Mouse (Mus musculus) retina, postnatal 7 days (tissue): Measurements from ENCODE around the gene Cnbp.

Experiments used
- DNase-seq: peaks from one replicate; pipeline ENCODE4 v3.0.0-alpha.2; 2012; ENCODE audit warnings: low read depth, low spot score

Gene Cnbp

DNA sequence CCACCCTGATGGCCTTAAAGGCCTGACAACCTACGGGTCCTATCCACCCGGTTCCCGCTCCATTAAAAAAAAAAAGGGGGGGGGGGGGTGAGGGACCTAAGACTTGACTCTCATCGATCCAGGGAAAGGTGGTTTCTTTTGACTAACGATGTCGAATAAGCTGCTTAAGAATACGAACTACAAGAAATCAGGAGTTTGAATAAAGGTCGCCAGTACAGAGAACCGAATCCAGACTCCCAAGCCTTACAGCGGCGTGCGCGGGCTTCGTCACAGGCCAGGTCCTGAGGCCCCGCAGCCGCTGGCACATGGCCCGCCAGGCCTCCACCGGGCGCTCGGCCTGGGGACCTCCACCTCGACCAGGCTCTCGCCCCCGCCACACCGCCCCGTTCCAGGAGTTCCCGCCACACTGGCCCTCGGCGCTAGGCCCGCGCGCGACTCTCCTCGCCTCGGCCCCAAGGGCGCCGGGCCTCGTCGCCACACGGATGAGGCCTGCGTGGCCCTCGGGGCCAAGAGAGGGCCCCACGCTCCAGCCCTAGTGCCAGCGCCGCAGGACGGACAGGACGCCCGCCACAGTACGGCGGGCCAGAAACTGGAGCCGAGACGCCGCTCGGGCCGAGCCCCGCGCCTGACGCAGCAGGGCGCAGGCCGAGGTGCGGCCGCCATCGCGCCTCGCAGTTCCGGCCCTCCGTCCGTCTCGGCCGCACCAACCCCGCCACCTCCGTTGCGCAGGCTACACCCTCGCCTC lies 579 bp downstream of the Cnbp start:
- no peak for DNase-seq

DNA sequence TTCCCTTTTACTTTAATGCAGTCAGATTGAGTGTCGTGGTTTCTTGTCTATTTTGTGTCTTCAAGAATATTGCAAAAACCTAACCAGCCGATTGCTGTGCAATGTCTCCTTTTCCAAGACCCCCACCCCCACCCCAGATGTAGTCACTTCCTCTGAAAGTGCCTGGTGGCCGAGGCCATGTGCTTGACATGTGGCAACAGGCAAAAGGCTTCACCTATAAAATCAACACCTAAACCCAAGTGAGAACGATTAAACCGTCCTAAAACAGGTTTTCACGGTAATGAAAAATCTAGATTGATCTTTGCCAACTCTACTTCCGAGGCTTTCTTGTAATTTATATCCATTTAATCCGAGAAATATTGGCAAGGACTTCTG lies 1.1 kb downstream of the Cnbp start:
- no peak for DNase-seq

DNA sequence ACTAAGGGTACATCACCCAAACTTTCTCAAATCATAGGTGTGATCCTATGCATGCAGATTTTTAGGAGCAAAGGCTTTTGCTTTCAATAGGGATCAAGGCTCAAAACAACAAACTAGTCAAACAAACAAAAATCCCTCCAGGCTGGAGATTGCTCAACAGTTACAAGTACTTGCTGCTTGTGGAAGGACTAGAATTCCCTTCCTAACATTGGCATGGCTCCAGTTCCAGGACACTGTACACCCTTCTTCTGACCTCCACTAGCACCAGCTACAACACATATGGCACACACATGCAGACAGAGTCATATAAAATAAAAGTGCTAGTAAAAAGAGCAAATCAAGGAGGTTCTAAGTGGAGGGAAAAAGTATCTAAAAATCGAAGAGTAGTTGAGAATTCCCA lies 4.1 kb downstream of the Cnbp start:
- DNase-seq: no peak

DNA sequence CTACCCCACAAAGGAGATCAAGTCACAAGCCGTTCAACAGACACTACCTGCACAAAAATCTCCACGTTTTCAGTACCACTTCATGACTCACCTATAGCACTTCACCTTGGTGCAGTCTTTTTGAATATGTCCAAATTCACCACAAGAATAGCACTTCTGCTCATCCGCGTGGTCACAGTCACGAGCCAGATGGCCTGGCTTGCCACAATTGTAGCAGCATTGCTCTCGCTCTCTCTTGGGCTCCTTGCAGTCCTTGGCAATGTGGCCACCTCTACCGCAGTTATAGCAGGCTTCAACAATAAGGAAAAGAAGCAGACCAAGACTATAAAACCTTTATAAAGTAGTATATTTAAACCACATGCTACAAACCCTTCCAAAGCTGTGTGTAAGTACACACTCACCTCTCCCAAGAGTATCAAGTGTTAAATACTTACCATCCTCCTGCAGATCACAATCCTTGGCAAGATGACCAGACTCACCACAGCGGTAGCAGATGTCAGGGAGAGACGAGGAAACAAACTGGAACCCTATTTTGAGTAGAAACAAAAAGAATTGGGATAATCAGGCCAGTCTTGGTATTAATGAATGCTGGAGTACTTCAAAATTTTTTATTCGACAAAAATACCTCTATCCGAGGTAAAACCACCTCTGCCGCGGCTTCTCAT lies 5.7 kb downstream of the Cnbp start:
- no peak for DNase-seq

DNA sequence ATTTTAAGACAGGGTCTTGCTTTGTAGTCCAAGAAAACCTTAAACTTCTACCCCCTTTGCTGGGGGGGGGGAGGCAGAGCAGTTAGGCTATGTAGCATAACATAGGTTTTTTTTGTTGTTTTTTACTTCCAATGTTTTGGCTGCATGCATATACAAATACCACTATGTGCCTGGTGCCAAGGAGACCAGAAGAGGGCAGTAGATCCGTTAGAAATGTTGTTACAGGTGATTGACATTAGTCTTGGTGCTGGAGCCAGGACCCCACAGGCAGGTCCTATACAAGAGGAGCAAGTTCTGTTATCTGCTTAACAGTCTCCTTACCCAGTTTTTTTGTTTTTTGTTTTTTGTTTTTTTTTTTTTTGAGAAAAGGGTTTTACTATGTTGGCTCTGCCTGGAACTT lies 8.7 kb downstream of the Cnbp start:
- DNase-seq: no peak

DNA sequence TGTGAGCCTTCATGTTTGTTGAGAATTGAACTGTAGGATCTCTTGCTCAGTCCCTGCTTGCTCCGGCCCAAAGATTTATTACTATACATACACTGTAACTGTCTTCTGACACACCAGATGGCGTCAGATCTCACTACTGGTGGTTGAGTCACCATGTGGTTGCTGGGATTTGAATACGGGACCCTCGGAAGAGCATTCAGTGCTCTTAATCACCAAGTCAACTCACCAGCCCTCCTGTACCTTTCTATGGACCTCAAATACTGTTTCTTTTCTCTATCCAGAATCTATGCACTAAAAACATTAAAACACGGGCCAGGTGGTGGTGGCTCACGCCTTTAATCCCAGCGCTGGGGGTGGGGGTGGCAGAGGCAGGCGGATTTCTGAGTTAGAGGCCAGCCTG lies 9.3 kb downstream of the Cnbp start:
- no peak for DNase-seq

DNA sequence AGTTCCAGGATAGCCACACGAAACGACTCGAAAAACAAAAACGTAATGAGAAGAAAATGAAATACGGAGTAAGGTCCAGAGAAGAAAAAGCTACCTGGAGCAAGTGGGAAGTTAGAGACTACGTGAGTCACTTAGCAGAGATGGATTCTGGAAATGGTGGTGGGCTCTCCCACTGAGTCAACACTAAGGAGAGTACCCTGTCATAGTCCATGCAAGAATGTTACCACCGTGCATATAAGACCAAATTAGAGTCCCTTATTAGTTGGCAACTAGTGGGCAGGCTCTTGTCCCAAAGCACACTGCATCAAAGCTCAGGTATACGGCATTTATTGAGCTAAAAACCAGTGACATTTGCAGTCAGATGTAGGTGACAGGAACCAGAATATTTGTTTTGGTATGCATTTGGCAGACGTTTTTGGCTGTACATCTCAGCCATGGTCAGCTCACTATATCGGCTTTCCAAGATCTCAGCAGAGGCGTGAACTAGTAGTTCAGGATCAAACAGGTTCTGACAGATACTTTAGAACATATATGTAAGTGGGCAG lies 11.0 kb downstream of the Cnbp start:
- no peak for DNase-seq

DNA sequence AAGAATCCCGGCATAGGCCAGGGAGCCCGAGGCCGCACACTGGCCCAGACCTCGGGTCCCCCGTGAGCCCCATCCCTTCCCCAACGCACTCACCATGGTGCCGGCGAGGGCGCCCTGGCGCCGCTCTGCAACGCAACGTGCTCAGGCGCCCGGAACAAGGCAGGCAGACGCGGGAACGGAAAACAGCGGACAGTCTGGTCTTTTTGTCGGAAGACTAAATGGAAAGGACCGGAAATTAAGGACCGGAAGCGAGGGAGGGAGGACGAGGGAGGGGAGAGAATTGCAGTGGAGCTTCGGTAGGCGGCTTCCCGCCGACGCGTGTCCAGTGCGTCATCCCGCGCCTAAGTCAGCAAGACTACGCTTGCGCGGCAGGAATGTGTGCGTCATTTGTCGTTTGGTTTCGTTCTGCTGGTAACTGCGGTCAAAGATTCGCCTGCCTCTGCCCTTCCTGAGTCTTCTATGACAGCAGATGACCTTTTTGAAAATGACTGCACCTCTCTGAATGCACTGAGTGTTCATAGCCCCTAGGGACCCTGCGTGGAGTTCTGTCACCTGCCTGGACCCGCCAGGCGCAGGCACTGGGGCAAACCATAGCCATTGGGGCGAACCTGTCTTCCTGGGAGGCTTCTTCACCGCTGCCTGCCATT lies 12.2 kb downstream of the Cnbp start, which contains the start of gene Isy1:
Isy1 (minus strand) TSS at position 248 of the 647 bp plus-strand sequence.
- DNase-seq: peak; percentile 95

DNA sequence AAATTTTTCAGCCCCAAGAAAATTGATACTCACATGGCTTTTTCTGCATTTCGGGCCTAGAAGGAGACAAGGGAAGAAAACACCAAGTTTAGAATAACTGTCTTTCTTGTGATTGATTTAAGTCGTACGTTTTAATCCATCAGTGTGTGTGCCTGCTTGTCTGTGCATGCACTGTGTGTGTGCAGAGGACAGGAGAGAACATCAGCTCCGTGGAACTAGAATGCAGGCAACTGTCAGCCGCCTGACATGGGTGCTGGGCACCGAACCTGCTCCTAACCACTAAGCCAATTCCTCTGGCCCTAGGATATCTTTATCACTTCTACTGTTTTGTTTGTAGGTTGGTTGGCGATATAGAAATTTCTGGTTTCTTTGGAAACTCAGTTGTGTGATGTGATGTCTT lies 15.2 kb downstream of the Cnbp start, which contains the start of gene Gm45140:
Gm45140 (minus strand) TSS at position 101 of the 400 bp plus-strand sequence.
- DNase-seq: no peak

DNA sequence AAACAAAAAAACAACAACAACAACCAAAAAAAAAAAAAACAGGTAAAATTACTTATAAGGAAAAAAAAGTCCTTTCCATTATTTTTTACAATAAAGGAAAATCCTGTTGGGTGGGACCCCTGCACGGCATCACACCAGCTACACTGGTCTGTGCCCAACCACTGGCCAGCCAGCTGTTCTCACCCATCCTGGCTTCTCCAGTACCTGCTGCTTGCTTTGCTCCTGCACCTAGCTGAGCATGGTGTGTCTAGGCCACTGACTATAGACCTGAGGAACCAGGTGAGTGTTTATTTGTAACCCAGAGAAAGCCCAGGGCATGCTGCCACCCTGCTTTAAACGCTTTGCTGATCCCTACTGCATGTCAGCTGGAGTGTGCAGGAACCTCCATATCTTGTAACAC lies 30.5 kb downstream of the Cnbp start:
- DNase-seq: no peak

DNA sequence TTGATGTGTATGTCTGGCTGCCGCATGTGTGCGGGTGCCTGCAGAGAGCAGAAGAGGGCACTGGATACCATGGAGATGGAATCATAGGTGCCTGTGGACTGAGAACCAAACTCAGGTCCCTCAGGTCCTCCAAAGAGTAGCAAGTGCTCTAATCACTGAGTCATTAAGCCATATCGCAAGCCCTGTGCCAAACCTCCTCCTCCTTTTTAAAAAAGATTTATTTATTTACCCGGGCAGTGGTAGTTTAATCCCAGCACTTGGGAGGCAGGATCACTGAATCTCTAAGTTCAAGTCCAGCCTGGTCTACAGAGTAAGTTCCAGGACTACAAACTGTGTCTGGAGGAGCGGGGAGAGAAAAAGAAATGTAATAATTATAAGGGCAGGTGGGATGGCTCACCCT lies 36.4 kb downstream of the Cnbp start:
- DNase-seq: no peak

DNA sequence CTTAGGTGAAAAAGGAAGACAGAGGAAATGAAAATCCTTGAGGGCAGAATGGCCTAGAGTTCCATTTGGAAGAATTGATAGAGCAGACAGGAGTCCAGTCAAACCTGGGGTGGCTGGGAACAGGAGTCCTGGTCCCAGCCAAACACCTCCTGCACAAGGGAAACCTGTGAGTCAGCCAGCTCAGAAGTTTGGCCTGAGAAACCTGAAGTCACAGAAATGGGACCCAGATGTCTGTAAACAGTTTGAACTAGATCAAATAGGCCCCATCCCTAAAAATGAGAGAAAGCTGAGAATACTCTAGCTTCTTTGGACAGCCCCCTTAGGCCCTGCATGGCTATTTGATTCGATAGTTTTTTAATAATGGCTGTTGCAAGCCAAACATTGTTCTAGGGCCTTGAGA lies 38.2 kb downstream of the Cnbp start:
- DNase-seq: no peak

DNA sequence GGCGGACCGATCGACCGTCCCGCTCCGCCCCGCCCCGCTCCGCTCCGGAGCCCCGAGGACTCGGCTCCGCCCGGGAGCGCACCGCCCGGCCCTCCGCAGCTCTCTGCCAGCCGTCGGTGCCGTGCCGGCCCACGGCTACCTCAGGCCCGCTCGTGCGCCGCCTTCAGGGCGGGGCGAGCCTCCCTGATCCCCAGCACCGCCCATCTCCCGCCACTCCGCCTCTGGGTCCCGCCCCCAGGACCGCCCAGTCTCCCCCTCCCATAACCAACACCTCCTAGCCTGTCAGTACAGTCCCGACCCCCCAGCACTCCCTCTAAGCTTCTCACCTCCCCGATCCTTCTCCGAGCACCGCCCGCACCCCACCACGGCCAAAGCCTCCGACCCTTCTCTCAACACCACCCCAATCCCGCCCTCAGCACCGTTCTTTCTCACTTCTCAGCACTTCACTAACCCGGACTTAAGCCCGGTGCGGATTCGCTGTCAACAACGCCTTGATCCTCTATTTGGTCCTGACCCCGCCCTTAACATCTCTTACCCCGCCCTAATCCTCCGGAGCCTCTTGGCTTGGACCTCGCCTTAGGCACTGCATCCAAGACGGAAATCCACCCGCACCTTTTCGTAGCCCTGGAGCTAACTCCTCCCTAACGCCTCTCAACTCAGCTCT lies 39.1 kb downstream of the Cnbp start, which contains the start of gene Rab43:
Rab43 (minus strand) TSS at position 490 of the 664 bp plus-strand sequence.
- DNase-seq: peak; percentile 86

DNA sequence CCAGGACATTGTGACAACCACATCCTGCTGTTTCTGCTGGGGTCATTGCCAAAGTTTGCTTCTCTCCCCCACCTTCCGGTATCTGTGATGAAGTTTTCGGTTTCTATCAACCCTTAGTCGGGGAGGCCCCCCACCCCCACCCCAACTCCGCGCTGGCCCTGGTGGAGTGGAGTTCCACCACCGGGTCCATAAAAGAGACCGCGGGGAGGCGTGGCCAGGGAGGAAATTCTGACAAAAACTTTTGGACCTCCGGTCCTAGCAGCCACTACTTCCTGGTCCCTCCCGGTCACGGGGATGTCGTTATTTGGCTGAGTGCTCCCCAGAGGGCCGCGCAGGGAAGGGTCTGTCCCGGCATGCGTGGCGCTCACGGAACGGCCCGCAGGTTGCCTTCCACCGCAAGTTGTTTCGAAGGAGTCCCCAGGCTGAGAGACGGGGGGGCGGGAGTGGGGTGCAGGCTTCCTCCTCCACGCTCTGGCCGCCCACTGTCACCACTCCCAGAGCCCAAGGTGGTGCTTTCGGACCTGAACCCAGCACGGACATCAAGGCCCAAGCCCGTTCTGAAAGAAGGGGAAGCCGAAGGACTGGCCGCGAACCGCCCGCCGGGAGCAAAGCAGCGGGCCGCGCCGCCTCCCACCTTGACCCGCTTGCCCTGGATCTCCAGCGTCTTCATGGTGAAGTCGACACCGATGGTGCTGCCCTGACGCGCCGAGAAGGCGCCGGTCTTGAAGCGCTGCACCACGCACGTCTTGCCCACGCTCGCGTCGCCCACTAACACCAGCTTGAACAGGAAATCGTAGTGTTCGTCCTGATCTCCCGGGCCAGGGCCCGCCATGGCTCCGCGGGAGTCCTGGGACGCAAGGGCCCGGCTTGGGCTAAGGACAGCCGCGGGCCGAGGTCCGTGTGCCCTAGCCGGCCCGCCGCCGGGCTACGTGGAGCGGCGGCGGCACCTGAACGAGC lies 39.9 kb downstream of the Cnbp start:
- no peak for DNase-seq

DNA sequence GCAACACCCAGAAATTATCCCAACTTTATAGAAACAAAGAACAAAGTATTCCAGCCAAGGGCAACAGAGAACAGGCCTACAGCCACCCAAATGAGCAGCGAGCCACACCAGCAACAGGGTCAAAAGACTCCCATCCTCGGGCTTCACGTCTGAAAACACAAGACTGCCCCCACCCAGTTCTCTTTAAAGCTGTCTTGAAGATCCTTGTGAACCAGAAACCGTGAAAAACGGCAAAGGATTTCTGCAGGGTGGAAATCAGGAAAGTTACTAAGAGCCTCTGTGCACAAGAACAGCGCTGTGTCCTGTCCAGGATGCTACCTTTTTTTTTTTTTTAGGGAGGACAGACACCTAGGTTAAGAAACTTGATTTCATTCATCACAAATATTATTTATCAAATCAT lies 40.6 kb downstream of the Cnbp start:
- DNase-seq: no peak

DNA sequence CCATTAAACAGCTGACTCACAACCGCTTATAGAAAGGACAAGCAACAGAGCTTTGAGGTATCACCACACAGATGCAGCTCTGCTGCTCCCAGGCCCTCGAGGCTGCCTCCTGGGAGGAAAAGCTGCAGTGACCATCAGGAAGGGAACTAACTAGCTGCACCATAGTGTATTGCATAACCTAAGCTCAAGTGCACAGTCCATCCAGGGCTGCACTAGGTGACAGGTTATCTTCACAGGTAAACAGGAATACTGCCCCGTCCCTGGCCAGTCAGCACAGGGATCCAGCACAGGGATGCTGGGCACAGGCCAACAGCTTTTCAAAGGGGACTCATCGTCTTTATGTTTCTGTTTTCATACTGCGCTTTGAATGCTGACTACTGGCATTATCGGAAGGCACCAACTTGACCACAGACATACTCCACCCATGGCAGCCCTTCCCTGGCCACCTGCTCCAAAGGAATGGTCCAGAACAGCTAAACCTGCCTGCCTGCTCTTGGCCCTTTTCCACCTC lies 41.2 kb downstream of the Cnbp start:
- DNase-seq: no peak

DNA sequence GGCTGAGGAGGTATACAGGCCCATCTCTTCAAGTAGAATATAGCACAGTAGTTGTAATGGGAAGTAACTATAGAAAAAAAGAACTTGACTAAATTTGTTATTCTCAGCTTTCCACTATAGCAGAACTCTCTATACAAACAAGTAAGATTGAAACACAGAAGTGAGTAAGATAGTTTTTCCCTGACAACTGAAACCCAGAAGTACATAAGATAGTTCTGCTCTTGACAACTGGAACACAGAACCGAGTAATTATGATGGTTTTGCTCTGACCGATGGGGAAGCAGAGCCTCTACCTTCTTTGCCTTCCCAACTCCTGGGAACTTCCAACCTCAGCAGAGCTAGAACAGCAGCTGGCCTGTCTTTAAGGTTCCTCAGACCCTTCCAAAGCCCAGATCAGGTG lies 41.8 kb downstream of the Cnbp start:
- DNase-seq: no peak

DNA sequence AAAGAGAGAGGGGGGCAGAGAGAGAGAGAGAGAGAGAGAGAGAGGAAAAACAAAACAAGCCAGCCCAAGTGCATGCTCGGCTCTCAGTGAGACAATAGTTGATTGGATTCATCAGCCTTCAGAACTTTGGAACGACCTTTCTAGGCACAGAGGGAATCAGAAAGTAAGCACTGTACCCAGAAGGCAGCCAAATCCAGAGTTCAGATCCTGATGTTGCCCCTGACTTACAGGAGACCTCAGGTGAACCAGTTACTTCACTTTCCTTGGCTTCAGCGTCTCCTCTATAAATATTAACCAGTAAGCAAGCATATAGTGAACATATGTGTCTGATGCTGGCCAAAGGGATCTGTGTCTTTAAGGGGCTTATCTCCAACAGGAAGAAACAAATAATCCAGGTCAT lies 42.4 kb downstream of the Cnbp start:
- DNase-seq: no peak

DNA sequence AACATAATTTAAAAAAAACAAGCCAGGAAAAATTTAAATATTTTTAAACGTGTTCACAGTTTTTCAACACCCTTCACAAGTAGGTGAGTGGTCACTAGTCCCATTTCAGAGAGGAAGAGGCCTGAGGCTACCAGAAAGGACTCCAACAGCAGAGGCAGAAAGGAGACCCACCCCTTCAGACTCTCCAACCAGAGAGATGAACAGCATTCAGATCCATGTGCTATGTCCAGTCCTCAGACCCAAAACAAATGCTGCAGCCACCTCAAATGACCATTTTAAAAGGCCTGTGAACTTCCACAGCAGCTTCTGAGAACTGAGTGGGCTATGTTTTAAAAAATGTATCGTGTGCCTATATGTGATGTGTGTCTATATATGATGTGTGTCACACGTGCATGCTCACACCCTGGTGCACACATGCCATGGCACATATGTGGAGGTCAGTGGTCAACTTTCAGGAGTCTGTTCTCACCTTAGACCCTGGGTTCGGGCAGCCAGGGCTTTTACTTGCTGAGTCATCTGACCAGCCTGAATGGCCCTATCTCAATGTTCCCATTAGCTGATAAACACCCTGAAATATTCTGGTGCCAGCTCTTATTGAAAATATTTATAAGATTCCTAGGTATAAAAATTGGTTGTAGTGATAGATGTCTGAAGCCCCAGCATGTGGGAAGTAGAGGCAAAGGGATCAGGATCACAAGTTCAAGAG lies 43.0 kb downstream of the Cnbp start:
- no peak for DNase-seq

DNA sequence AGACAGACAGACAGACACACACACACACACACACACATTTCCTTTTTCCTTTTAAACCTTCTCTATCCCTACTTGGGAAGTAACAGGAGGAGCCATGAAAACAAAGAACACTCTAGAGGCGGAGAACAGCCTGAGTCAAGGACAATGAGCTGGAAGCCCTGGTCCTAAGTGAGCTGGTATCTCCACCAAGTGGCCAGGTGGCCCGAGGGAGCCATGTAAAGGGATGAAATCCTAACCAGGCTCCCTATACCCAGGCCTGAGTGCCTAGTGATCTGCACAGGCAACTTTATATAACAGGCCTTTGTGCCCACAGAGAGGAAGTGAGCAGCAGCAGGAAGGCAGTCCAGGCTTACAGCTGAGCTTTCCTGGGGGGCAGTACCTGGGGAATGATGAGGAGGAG lies 44.0 kb downstream of the Cnbp start:
- DNase-seq: no peak
